Mouse (Mus musculus) testis, adult 2 months (tissue): ENCODE measurements at regions not wholly inside any gene's neighbourhood (a gene's known extent, or its start where the extent isn't known, plus 50 kb on each side); places are given as distances from the start of the nearest gene placed in this dataset.

Experiments used
- H3K27ac ChIP-seq: fragments of 200-500 bp; 2 replicates; pipeline ENCODE4 v1.5.1; 2012; ENCODE audit warnings: low read depth, low read length; ENCODE audit not compliant: control insufficient read depth, insufficient read depth
- H3K27me3 ChIP-seq: fragments of 200-500 bp; 2 replicates; pipeline ENCODE4 v1.6.1; 2012; ENCODE audit warnings: mild to moderate bottlenecking, low read length, moderate library complexity; ENCODE audit not compliant: control insufficient read depth, insufficient read depth
- H3K36me3 ChIP-seq: fragments of 200-500 bp; 2 replicates; pipeline ENCODE4 v1.6.1; 2012; ENCODE audit warnings: mild to moderate bottlenecking, low read length; ENCODE audit not compliant: control insufficient read depth, insufficient read depth
- H3K4me1 ChIP-seq: fragments of 200-500 bp; 2 replicates; pipeline ENCODE4 v1.6.1; 2012; ENCODE audit warnings: low read length; ENCODE audit not compliant: control insufficient read depth, insufficient read depth
- H3K4me3 ChIP-seq: fragments of 200-500 bp; 2 replicates; pipeline ENCODE4 v1.5.1; 2012; ENCODE audit warnings: low read depth, mild to moderate bottlenecking, low read length, moderate library complexity, mixed read lengths; ENCODE audit not compliant: control insufficient read depth
- CTCF ChIP-seq: fragments of 200-500 bp; IDR thresholded peaks from 2 replicates; pipeline ENCODE4 v1.5.1; 2012; ENCODE audit warnings: low read depth, mild to moderate bottlenecking, inconsistent platforms, low read length, moderate library complexity; ENCODE audit not compliant: control insufficient read depth, insufficient read depth, insufficient replicate concordance
- POLR2A ChIP-seq: fragments of 200-500 bp; IDR thresholded peaks from 2 replicates; pipeline ENCODE4 v1.6.1; 2012; ENCODE audit warnings: low read depth, mild to moderate bottlenecking, inconsistent platforms, low read length, moderate library complexity; ENCODE audit not compliant: control insufficient read depth

GRCm38 (mm10) chr1:35972190-35972584 lies 96.0 kb upstream of the Hs6st1 start:
- TF ChIP-seq POLR2A (no peak), CTCF (no peak)
- H3K4me3 ChIP-seq: no peak overlapping the region
- no peaks in the 10 kb centered on the region for H3K36me3 ChIP-seq
- peaks cover 4% of the 10 kb centered on the region; the same call in 1 of the 2 replicates for H3K4me1 ChIP-seq
- no peaks in the 10 kb centered on the region for H3K27me3 ChIP-seq
- no peak overlapping the region for H3K27ac ChIP-seq

- H3K27ac ChIP-seq: no peak overlapping the region
- no peak overlapping the region for H3K4me3 ChIP-seq
- no peaks in the 10 kb centered on the region for H3K27me3 ChIP-seq
- TF ChIP-seq CTCF: no peak
- TF ChIP-seq POLR2A: no peak
- H3K36me3 ChIP-seq: no peaks in the 10 kb centered on the region
- peaks cover 4% of the 10 kb centered on the region; the same call in 1 of the 2 replicates for H3K4me1 ChIP-seq
Observed at GRCm38 (mm10) chr1:35973386-35973785, 94.8 kb upstream of the Hs6st1 start.

DNA sequence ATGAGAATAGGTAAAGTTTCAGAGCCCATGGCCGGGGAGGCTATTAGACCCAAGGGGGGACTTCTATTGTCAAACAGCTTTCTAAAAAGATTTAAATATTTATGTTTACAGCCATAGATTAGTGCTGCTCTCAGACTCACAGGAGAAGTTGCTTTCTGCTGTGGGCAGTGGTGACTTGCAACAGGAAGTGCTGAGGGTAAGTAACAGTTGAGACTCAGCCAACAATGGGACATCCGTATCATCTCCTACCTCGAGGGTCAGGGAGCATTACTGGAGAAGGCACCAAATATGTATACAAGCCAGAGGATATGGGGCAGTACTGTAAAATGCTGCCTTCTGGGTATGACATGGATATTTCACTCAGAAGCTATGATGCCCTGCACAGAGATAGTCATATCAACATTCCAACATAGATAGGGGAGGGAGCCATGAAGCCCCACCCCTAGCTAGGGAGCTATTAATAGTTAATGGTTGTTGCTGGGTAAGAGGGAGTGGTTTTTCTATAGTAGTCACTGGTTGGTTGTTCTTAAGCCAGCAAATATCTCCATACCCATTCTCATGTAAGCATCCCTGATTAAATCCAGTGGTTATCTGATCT lies 92.5 kb upstream of the Hs6st1 start:
- Histone ChIP-seq H3K27ac (no peak overlapping the region), H3K27me3 (no peaks in the 10 kb centered on the region)
- TF ChIP-seq CTCF: no peak

GRCm38 (mm10) chr1:35976528-35976927 lies 91.7 kb upstream of the Hs6st1 start:
- H3K27me3 ChIP-seq: no peaks in the 10 kb centered on the region
- peaks cover 4% of the 10 kb centered on the region; the same call in 1 of the 2 replicates for H3K4me1 ChIP-seq
- no peak overlapping the region for H3K27ac ChIP-seq
- TF ChIP-seq POLR2A (no peak), CTCF (no peak)
- no peaks in the 10 kb centered on the region for H3K36me3 ChIP-seq
- no peak overlapping the region for H3K4me3 ChIP-seq

More for the DNA sequence above, 92.5 kb upstream of the Hs6st1 start:
- Histone ChIP-seq H3K4me1 (peaks cover 4% of the 10 kb centered on the region; the same call in 1 of the 2 replicates), H3K36me3 (no peaks in the 10 kb centered on the region), H3K4me3 (no peak overlapping the region)

DNA sequence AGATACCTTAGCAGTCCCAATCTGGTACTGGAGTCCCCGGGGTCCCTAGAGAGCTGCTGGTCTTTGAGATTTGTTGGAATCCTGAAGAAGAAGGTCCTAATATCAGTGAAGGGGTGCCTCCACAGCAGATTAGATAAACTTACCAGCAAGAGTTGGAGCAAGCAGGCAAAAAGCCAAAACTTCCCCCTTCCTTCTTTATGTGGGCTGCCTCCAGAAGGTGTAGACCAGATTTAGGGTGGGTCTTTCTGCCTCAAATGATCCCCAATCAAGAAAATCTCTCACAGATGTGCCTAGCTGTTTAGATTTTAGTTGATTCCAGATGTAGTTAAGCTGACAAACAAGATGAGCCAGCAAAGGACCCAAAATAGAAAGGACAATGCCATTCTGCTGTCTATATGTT lies 90.1 kb upstream of the Hs6st1 start:
- no peak overlapping the region for H3K4me3 ChIP-seq
- no peak for TF ChIP-seq POLR2A
- TF ChIP-seq CTCF: no peak
- H3K27ac ChIP-seq: no peak overlapping the region
- no peaks in the 10 kb centered on the region for H3K27me3 ChIP-seq
- peaks cover 4% of the 10 kb centered on the region; the same call in 1 of the 2 replicates for H3K4me1 ChIP-seq
- H3K36me3 ChIP-seq: no peaks in the 10 kb centered on the region

GRCm38 (mm10) chr1:35978766-35979165 lies 89.4 kb upstream of the Hs6st1 start:
- no peak overlapping the region for H3K27ac ChIP-seq
- TF ChIP-seq POLR2A (no peak), CTCF (no peak)
- no peak overlapping the region for H3K4me3 ChIP-seq
- H3K4me1 ChIP-seq: no peaks in the 10 kb centered on the region
- H3K27me3 ChIP-seq: no peaks in the 10 kb centered on the region
- no peaks in the 10 kb centered on the region for H3K36me3 ChIP-seq

DNA sequence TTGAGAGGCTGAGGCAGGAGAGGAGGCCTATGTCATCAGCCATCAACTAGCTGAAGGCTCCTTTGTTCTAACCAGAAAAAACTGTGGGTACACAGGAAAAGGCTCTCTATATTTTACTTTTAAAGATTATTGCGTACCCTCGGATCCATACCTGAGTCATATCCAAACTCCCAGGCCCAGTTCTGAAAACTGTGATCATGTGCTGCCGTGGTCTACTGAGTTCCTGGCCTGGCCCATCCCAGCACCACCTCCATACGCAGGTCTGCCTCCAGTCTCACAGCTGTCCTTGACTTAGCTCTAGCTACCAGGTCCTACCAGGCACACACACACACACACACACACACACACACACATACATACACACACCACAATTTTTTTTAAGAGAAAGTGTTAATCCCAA lies 87.0 kb upstream of the Hs6st1 start:
- no peaks in the 10 kb centered on the region for H3K36me3 ChIP-seq
- H3K27ac ChIP-seq: no peak overlapping the region
- no peak for TF ChIP-seq POLR2A
- TF ChIP-seq CTCF: no peak
- no peak overlapping the region for H3K4me3 ChIP-seq
- no peaks in the 10 kb centered on the region for H3K27me3 ChIP-seq
- peaks cover 2% of the 10 kb centered on the region for H3K4me1 ChIP-seq
